Mouse (Mus musculus) neural tube, embryonic 15.5 days (tissue): ENCODE measurements around the gene Rmnd5b. TPM values are rescaled to one million over a fixed set of nuclear protein-coding genes. Genes with fewer than 3 reads are reported as not detected.

Experiments
- ATAC-seq: fragments of 200-750 bp; cut with Nextera tagmentation; 2 replicates; pipeline ENCODE4 v1.8.0; 2017; ENCODE audit warnings: mild to moderate bottlenecking, moderate TSS enrichment, moderate library complexity; ENCODE audit not compliant: low FRiP score
- H3K27ac ChIP-seq: fragments of 300-500 bp; sonication (generic); replicated peaks from 2 replicates; pipeline ENCODE4 v1.5.1; 2015; ENCODE audit warnings: mild to moderate bottlenecking, inconsistent platforms
- H3K27me3 ChIP-seq: fragments of 300-500 bp; sonication (generic); replicated peaks from 2 replicates; pipeline ENCODE4 v1.6.1; 2015; ENCODE audit warnings: inconsistent platforms
- H3K36me3 ChIP-seq: fragments of 300-500 bp; sonication (generic); 2 replicates; pipeline ENCODE4 v1.6.1; 2015; ENCODE audit warnings: inconsistent platforms
- H3K4me1 ChIP-seq: fragments of 300-500 bp; sonication (generic); 2 replicates; pipeline ENCODE4 v1.6.1; 2015; ENCODE audit warnings: inconsistent platforms
- H3K4me2 ChIP-seq: fragments of 300-500 bp; sonication (generic); 2 replicates; pipeline ENCODE4 v1.6.1; 2015; ENCODE audit warnings: inconsistent platforms, mild to moderate bottlenecking, moderate library complexity
- H3K4me3 ChIP-seq: fragments of 300-500 bp; sonication (generic); replicated peaks from 2 replicates; pipeline ENCODE4 v1.5.1; 2015; ENCODE audit warnings: mild to moderate bottlenecking, inconsistent platforms
- H3K9ac ChIP-seq: fragments of 300-500 bp; sonication (generic); replicated peaks from 2 replicates; pipeline ENCODE4 v1.6.1; 2015; ENCODE audit warnings: mild to moderate bottlenecking, inconsistent platforms
- H3K9me3 ChIP-seq: fragments of 300-500 bp; sonication (generic); replicated peaks from 2 replicates; pipeline ENCODE4 v1.6.1; 2016; ENCODE audit warnings: inconsistent platforms
- WGBS: fragments of 180-500 bp; shearing (Covaris S2); methylation state at CpG from one replicate; pipeline ENCODE4 v1.1.7; 2015; ENCODE audit warnings: mixed read lengths; 5-methylcytosine and 5-hydroxymethylcytosine counted together
- polyA plus RNA-seq: library from polyadenylated mRNA; unstranded; fragments of >200 nt; fragmentation: Nextera tagmentation; extraction: Ambion mirVana; gene quantifications from 2 replicates; pipeline ENCODE4 v1.2.1, GENCODE M21; 2015

The Rmnd5b gene
- polyA plus RNA-seq, 1 experiment from 2014 or later = 79.8 TPM

GRCm38 (mm10) chr11:51649111-51649888 is 13.6 kb upstream of the Rmnd5b start:
- Histone ChIP-seq H3K9me3 (no peaks in the 10 kb centered on the region), H3K4me1 (peaks cover 49% of the 10 kb centered on the region), H3K27ac (peak overlapping the region; percentile 11; the same call in 1 of the 2 replicates), H3K36me3 (peaks cover 7% of the 10 kb centered on the region; the same call in 1 of the 2 replicates), H3K4me2 (peak overlapping the region; percentile 92), H3K9ac (peak overlapping the region; percentile 77), H3K27me3 (peaks cover 7% of the 10 kb centered on the region; the same call in 1 of the 2 replicates), H3K4me3 (peak overlapping the region; percentile 74)
- ATAC-seq = 0 out of 2 replicates have a peak, but pooled peaks have one; percentile 12
- WGBS = 24% methylated on average over 11 of the region's 11 CpGs

- H3K4me1 ChIP-seq = peaks cover 49% of the 10 kb centered on the region
- H3K36me3 ChIP-seq = peaks cover 15% of the 10 kb centered on the region; the same call in 1 of the 2 replicates
- peak overlapping the region; percentile 74; the same call in 1 of the 2 replicates for H3K4me3 ChIP-seq
- H3K9ac ChIP-seq = peak overlapping the region; percentile 77; the same call in 1 of the 2 replicates
- peaks cover 7% of the 10 kb centered on the region; the same call in 1 of the 2 replicates for H3K27me3 ChIP-seq
- 16% methylated on average over 3 of the region's 3 CpGs for WGBS
- ATAC-seq = no peak
- 0 out of 2 replicates have a peak overlapping the region, but pooled peaks have one; percentile 11 for H3K27ac ChIP-seq
- H3K4me2 ChIP-seq = peak overlapping the region; percentile 92
- H3K9me3 ChIP-seq = no peaks in the 10 kb centered on the region
Measured at GRCm38 (mm10) chr11:51648566-51648965, 12.9 kb upstream of the Rmnd5b start.

- H3K4me2 ChIP-seq = peak overlapping the region; percentile 7; the same call in 1 of the 2 replicates
- H3K4me3 ChIP-seq = no peak overlapping the region
- peaks cover 24% of the 10 kb centered on the region; the same call in 1 of the 2 replicates for H3K36me3 ChIP-seq
- 56% methylated on average over 15 of the region's 15 CpGs for WGBS
- H3K9ac ChIP-seq = no peak overlapping the region
- peaks cover 7% of the 10 kb centered on the region; the same call in 1 of the 2 replicates for H3K27me3 ChIP-seq
- ATAC-seq = no peak
- H3K4me1 ChIP-seq = peaks cover 56% of the 10 kb centered on the region
- H3K27ac ChIP-seq = 0 out of 2 replicates have a peak overlapping the region, but pooled peaks have one; percentile 51
- H3K9me3 ChIP-seq = no peaks in the 10 kb centered on the region
Measured at GRCm38 (mm10) chr11:51646751-51647667, 11.3 kb upstream of the Rmnd5b start.

GRCm38 (mm10) chr11:51646245-51646644 is 10.5 kb upstream of the Rmnd5b start:
- Histone ChIP-seq H3K9me3 (no peaks in the 10 kb centered on the region), H3K4me2 (no peak overlapping the region), H3K27ac (no peak overlapping the region), H3K9ac (no peak overlapping the region), H3K4me1 (peaks cover 56% of the 10 kb centered on the region), H3K36me3 (peaks cover 24% of the 10 kb centered on the region; the same call in 1 of the 2 replicates), H3K27me3 (0 out of 2 replicates have a peak, but pooled peaks cover 7% of the 10 kb centered on the region), H3K4me3 (no peak overlapping the region)
- WGBS = 83% methylated on average over 7 of the region's 7 CpGs
- ATAC-seq = no peak

- no peak overlapping the region for H3K9ac ChIP-seq
- H3K4me2 ChIP-seq = no peak overlapping the region
- no peak for ATAC-seq
- peaks cover 24% of the 10 kb centered on the region; the same call in 1 of the 2 replicates for H3K36me3 ChIP-seq
- peaks cover 48% of the 10 kb centered on the region for H3K4me1 ChIP-seq
- 0 out of 2 replicates have a peak, but pooled peaks cover 7% of the 10 kb centered on the region for H3K27me3 ChIP-seq
- WGBS = 76% methylated on average over 13 of the region's 13 CpGs
- H3K9me3 ChIP-seq = no peaks in the 10 kb centered on the region
- H3K27ac ChIP-seq = no peak overlapping the region
- H3K4me3 ChIP-seq = no peak overlapping the region
Measured at GRCm38 (mm10) chr11:51645293-51645692, 9.6 kb upstream of the Rmnd5b start.

DNA sequence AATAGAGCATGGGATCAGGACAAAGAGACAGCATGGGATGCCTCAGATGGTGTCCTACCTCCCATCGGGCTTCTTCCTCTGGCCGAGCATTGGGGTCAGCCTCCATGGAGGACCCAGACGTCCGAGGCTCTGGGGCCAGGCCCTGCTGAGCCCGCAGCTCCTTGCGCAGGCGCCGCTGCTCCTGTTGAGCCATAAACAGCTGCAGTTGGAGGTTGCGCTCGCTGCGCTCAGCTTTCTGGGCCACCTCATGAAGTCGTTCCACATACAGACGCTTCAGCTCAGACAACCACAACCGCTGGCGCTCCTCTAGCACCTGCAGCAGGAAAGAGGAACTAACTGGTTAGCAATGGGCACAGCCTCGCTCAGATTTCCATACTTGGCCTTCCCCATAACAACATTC is 8.5 kb upstream of the Rmnd5b start:
- H3K9ac ChIP-seq = no peak overlapping the region
- H3K4me1 ChIP-seq = peaks cover 37% of the 10 kb centered on the region
- no peak overlapping the region for H3K4me2 ChIP-seq
- ATAC-seq = no peak
- no peak overlapping the region for H3K27ac ChIP-seq
- WGBS = 77% methylated on average over 16 of the region's 16 CpGs
- no peak overlapping the region for H3K4me3 ChIP-seq
- H3K36me3 ChIP-seq = peaks cover 24% of the 10 kb centered on the region; the same call in 1 of the 2 replicates
- H3K27me3 ChIP-seq = 0 out of 2 replicates have a peak, but pooled peaks cover 2% of the 10 kb centered on the region
- no peaks in the 10 kb centered on the region for H3K9me3 ChIP-seq

DNA sequence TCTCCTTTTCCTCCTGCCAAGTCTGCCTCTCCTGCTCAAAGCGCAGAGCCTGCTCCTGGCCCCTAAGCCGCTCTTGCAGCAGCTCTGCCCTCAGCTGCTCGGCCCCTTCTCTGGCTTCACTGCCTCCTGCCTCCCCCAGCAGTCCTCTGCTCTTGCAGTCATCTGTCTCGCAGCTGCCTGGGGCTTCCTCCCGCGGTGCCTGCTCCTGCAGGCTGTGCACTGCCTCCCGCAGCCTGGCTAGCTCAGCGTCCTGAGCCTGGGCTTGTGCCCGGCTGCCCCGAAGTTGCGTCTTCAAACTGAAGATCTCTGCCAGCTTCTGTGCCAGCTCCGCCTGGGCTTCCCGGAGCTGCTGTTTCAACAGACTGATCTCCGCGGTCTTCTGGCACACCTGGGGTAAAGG is 8.1 kb upstream of the Rmnd5b start:
- 67% methylated on average over 15 of the region's 15 CpGs for WGBS
- Histone ChIP-seq H3K36me3 (peaks cover 24% of the 10 kb centered on the region; the same call in 1 of the 2 replicates), H3K27me3 (no peaks in the 10 kb centered on the region), H3K4me1 (peaks cover 33% of the 10 kb centered on the region), H3K4me3 (no peak overlapping the region), H3K4me2 (no peak overlapping the region; the same call in 1 of the 2 replicates), H3K9me3 (no peaks in the 10 kb centered on the region), H3K27ac (no peak overlapping the region), H3K9ac (no peak overlapping the region)
- no peak for ATAC-seq

DNA sequence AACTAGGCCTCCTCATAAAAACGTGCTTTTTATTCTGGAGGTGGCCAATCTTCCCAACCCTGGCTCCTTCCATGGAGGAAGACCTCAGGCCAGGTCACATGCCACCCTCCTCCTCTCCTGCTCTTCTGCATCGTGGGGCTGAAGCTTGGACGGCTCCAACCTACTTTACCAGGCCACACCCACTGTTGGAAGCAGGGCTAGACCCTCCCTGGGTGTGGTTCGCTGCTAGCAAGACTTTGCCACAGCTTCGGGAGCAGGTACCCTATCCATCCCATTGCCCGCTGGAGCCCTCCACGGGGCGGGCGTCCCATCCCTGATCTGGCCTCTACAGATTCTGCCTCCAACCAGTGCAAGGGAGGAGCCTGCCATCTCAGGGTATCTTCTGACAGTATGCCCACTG is 7.5 kb upstream of the Rmnd5b start:
- Histone ChIP-seq H3K27ac (no peak overlapping the region), H3K9me3 (no peaks in the 10 kb centered on the region), H3K4me3 (no peak overlapping the region), H3K4me1 (peaks cover 27% of the 10 kb centered on the region), H3K9ac (no peak overlapping the region), H3K4me2 (no peak overlapping the region), H3K27me3 (no peaks in the 10 kb centered on the region), H3K36me3 (peaks cover 24% of the 10 kb centered on the region; the same call in 1 of the 2 replicates)
- no peak; the same call in 1 of the 2 replicates for ATAC-seq
- 81% methylated on average over 9 of the region's 9 CpGs for WGBS

DNA sequence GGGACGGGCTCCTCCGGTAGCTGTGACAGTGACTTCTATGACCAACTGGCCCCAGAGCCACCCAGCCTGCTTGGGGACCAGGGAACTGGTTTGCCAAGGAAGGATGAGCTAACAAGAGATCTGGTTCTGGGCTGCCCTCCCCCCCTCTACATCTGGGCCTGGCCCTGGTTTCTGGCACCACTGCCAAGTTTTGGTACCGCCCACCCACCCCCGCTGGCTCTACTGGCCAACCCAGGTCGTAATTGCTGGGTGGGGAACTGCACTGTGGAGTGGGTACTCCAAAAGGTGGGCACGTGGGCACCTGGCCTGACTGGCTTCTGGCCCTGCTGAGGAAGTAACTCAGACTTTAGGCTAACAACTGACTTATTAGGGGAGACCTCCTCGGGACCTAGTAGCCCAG is 5.1 kb upstream of the Rmnd5b start:
- WGBS = 89% methylated on average over 7 of the region's 7 CpGs
- Histone ChIP-seq H3K4me1 (peaks cover 23% of the 10 kb centered on the region), H3K27me3 (no peaks in the 10 kb centered on the region), H3K9me3 (no peaks in the 10 kb centered on the region), H3K4me3 (no peak overlapping the region), H3K9ac (no peak overlapping the region), H3K36me3 (peaks cover 24% of the 10 kb centered on the region; the same call in 1 of the 2 replicates), H3K27ac (no peak overlapping the region), H3K4me2 (no peak overlapping the region)
- ATAC-seq = no peak

- H3K27me3 ChIP-seq = no peaks in the 10 kb centered on the region
- no peaks in the 10 kb centered on the region for H3K9me3 ChIP-seq
- no peak overlapping the region for H3K4me2 ChIP-seq
- 77% methylated on average over 5 of the region's 5 CpGs for WGBS
- no peak overlapping the region for H3K27ac ChIP-seq
- no peak overlapping the region for H3K9ac ChIP-seq
- no peak overlapping the region for H3K4me3 ChIP-seq
- peaks cover 9% of the 10 kb centered on the region for H3K36me3 ChIP-seq
- no peak for ATAC-seq
- peaks cover 35% of the 10 kb centered on the region for H3K4me1 ChIP-seq
Measured at GRCm38 (mm10) chr11:51638497-51638896, 2.8 kb upstream of the Rmnd5b start.

GRCm38 (mm10) chr11:51637971-51638414 is 2.3 kb upstream of the Rmnd5b start:
- Histone ChIP-seq H3K27me3 (no peaks in the 10 kb centered on the region), H3K4me2 (peak overlapping the region; percentile 38), H3K9me3 (no peaks in the 10 kb centered on the region), H3K36me3 (peaks cover 4% of the 10 kb centered on the region), H3K4me3 (no peak overlapping the region), H3K4me1 (peaks cover 32% of the 10 kb centered on the region), H3K9ac (no peak overlapping the region), H3K27ac (no peak overlapping the region)
- ATAC-seq = no peak
- WGBS = 8% methylated on average over 17 of the region's 17 CpGs
